Mouse (Mus musculus) hindbrain, embryonic 14.5 days (tissue): ENCODE results near the gene Gm17720. TPM values are rescaled to one million over a fixed set of nuclear protein-coding genes. Genes with fewer than 3 reads are reported as not detected.
"Not testable (repeated sequence)": the region's sequence is repeated elsewhere in the genome, so short reads cannot be mapped to it uniquely, and the experiment has no call there.

Experiments
- ATAC-seq: fragments of 200-750 bp; cut with Nextera tagmentation; 2 replicates; pipeline ENCODE4 v1.8.0; 2017; ENCODE audit warnings: moderate number of reproducible peaks, mild to moderate bottlenecking, moderate TSS enrichment, moderate library complexity; ENCODE audit not compliant: low FRiP score
- DNase-seq: peaks from one replicate; pipeline ENCODE4 v3.0.0-alpha.2; 2015; ENCODE audit warnings: low spot score
- H3K27ac ChIP-seq: fragments of 300-500 bp; sonication (generic); 2 replicates; pipeline ENCODE4 v1.5.1; 2014; ENCODE audit warnings: mild to moderate bottlenecking, moderate library complexity
- H3K27me3 ChIP-seq: fragments of 300-500 bp; sonication (generic); 2 replicates; pipeline ENCODE4 v1.6.1; 2014; ENCODE audit warnings: mild to moderate bottlenecking, low read length, mixed read lengths; ENCODE audit not compliant: control insufficient read depth, insufficient read depth
- H3K36me3 ChIP-seq: fragments of 300-500 bp; sonication (generic); replicated peaks from 2 replicates; pipeline ENCODE4 v1.6.1; 2014; ENCODE audit not compliant: control insufficient read depth, insufficient read depth
- H3K4me1 ChIP-seq: fragments of 300-500 bp; sonication (generic); replicated peaks from 2 replicates; pipeline ENCODE4 v1.6.1; 2014; ENCODE audit warnings: antibody characterized with exemption, low read length, mixed read lengths; ENCODE audit not compliant: control insufficient read depth, insufficient read depth
- H3K4me2 ChIP-seq: fragments of 300-500 bp; sonication (generic); replicated peaks from 2 replicates; pipeline ENCODE4 v1.6.1; 2014; ENCODE audit warnings: mild to moderate bottlenecking, moderate library complexity
- H3K4me3 ChIP-seq: fragments of 300-500 bp; sonication (generic); replicated peaks from 2 replicates; pipeline ENCODE4 v1.5.1; 2014; ENCODE audit warnings: mild to moderate bottlenecking, low read length
- H3K9ac ChIP-seq: fragments of 300-500 bp; sonication (generic); 2 replicates; pipeline ENCODE4 v1.6.1; 2014
- H3K9me3 ChIP-seq: fragments of 300-500 bp; sonication (generic); 2 replicates; pipeline ENCODE4 v1.6.1; 2016; ENCODE audit warnings: low read length; ENCODE audit not compliant: control insufficient read depth
- WGBS: fragments of 180-500 bp; shearing (Covaris S2); extraction: QIAGEN DNeasy Blood & Tissue Kit; methylation state at CpG from one replicate; pipeline ENCODE4 v1.1.7; 2014; 5-methylcytosine and 5-hydroxymethylcytosine counted together
- polyA plus RNA-seq: library from polyadenylated mRNA; unstranded; fragments of >200 nt; fragmentation: Nextera tagmentation; extraction: Ambion mirVana; gene quantifications from 2 replicates; pipeline ENCODE4 v1.2.1, GENCODE M21; 2014

The Gm17720 gene
- polyA plus RNA-seq, 1 experiment from 2014 or later, result not detected

GRCm38 (mm10) chr8:110058207-110058606, 44.3 kb downstream of the Gm17720 start:
- H3K4me1 ChIP-seq, result no peaks in the 10 kb centered on the region
- no peak overlapping the region for H3K27ac ChIP-seq
- H3K4me3 ChIP-seq, result no peak overlapping the region
- no peaks in the 10 kb centered on the region for H3K36me3 ChIP-seq
- WGBS, result 69% methylated on average over 8 of the region's 8 CpGs
- ATAC-seq, result no peak
- H3K9me3 ChIP-seq, result no peaks in the 10 kb centered on the region
- DNase-seq, result no peak
- H3K9ac ChIP-seq, result no peak overlapping the region
- no peak overlapping the region for H3K4me2 ChIP-seq
- H3K27me3 ChIP-seq, result no peaks in the 10 kb centered on the region

GRCm38 (mm10) chr8:110051208-110051607, 51.3 kb downstream of the Gm17720 start:
- no peak overlapping the region for H3K4me2 ChIP-seq
- ATAC-seq, result no peak

GRCm38 (mm10) chr8:110040509-110040908, 62.0 kb downstream of the Gm17720 start:
- no peak overlapping the region for H3K27ac ChIP-seq
- no peak overlapping the region for H3K9ac ChIP-seq
- H3K4me2 ChIP-seq, result no peak overlapping the region
- no peaks in the 10 kb centered on the region for H3K4me1 ChIP-seq
- H3K9me3 ChIP-seq, result no peaks in the 10 kb centered on the region
- no peak overlapping the region for H3K4me3 ChIP-seq
- H3K36me3 ChIP-seq, result no peaks in the 10 kb centered on the region
- WGBS, result 89% methylated on average over 4 of the region's 4 CpGs
- DNase-seq (no peak), ATAC-seq (no peak)
- no peaks in the 10 kb centered on the region for H3K27me3 ChIP-seq

More at GRCm38 (mm10) chr8:110051208-110051607, 51.3 kb downstream of the Gm17720 start:
- no peaks in the 10 kb centered on the region for H3K9me3 ChIP-seq
- H3K4me3 ChIP-seq, result no peak overlapping the region
- no peaks in the 10 kb centered on the region for H3K36me3 ChIP-seq
- 83% methylated on average over 6 of the region's 6 CpGs for WGBS
- H3K9ac ChIP-seq, result no peak overlapping the region
- H3K27me3 ChIP-seq, result no peaks in the 10 kb centered on the region
- no peaks in the 10 kb centered on the region for H3K4me1 ChIP-seq
- no peak for DNase-seq
- H3K27ac ChIP-seq, result no peak overlapping the region

GRCm38 (mm10) chr8:110039659-110040058, 62.9 kb downstream of the Gm17720 start, which contains the start of gene Chst4:
TSS of gene Chst4 (minus strand) at chr8:110039740.
- no peaks in the 10 kb centered on the region for H3K27me3 ChIP-seq
- no peak within 1 kb of the TSS for H3K4me2 ChIP-seq
- DNase-seq, result no peak
- no peak within 1 kb of the TSS for H3K9ac ChIP-seq
- H3K4me3 ChIP-seq, result no peak within 1 kb of the TSS
- H3K9me3 ChIP-seq, result no peaks in the 10 kb centered on the region
- H3K4me1 ChIP-seq, result no peaks in the 10 kb centered on the region
- ATAC-seq, result no peak
- H3K36me3 ChIP-seq, result no peaks in the 10 kb centered on the region
- 77% methylated on average over 5 of the region's 5 CpGs for WGBS
- H3K27ac ChIP-seq, result no peak within 1 kb of the TSS

GRCm38 (mm10) chr8:110039216-110039615, 63.3 kb downstream of the Gm17720 start:
- Histone ChIP-seq H3K9me3 (no peaks in the 10 kb centered on the region), H3K4me2 (no peak overlapping the region)
- ATAC-seq, result no peak

GRCm38 (mm10) chr8:110036156-110036555, 66.4 kb downstream of the Gm17720 start:
- H3K4me2 ChIP-seq, result no peak overlapping the region
- DNase-seq (no peak), ATAC-seq (no peak)
- H3K9ac ChIP-seq, result no peak overlapping the region
- H3K4me1 ChIP-seq, result no peaks in the 10 kb centered on the region
- no peak overlapping the region for H3K27ac ChIP-seq
- H3K4me3 ChIP-seq, result no peak overlapping the region
- H3K36me3 ChIP-seq, result no peaks in the 10 kb centered on the region
- no peaks in the 10 kb centered on the region for H3K9me3 ChIP-seq
- H3K27me3 ChIP-seq, result no peaks in the 10 kb centered on the region
- WGBS, result 67% methylated on average over 2 of the region's 2 CpGs

More at GRCm38 (mm10) chr8:110039216-110039615, 63.3 kb downstream of the Gm17720 start:
- no peak for DNase-seq
- Histone ChIP-seq H3K27me3 (no peaks in the 10 kb centered on the region), H3K9ac (no peak overlapping the region), H3K4me3 (no peak overlapping the region), H3K27ac (no peak overlapping the region), H3K36me3 (no peaks in the 10 kb centered on the region), H3K4me1 (no peaks in the 10 kb centered on the region)
- 41% methylated on average over 7 of the region's 7 CpGs for WGBS

GRCm38 (mm10) chr8:110034331-110034730, 68.2 kb downstream of the Gm17720 start:
- ATAC-seq (no peak), DNase-seq (no peak)
- no peaks in the 10 kb centered on the region for H3K27me3 ChIP-seq
- H3K36me3 ChIP-seq, result no peaks in the 10 kb centered on the region
- no peak overlapping the region for H3K4me3 ChIP-seq
- no peak overlapping the region for H3K9ac ChIP-seq
- no peaks in the 10 kb centered on the region for H3K4me1 ChIP-seq
- H3K27ac ChIP-seq, result no peak overlapping the region
- no peaks in the 10 kb centered on the region for H3K9me3 ChIP-seq
- WGBS, result 53% methylated on average over 4 of the region's 4 CpGs
- H3K4me2 ChIP-seq, result no peak overlapping the region

- not testable (repeated sequence) for H3K27ac ChIP-seq, H3K4me1 ChIP-seq, DNase-seq, H3K9ac ChIP-seq, H3K27me3 ChIP-seq, H3K4me3 ChIP-seq, H3K9me3 ChIP-seq, ATAC-seq, H3K4me2 ChIP-seq, H3K36me3 ChIP-seq
- WGBS, result 34% methylated on average over 8 of the region's 8 CpGs
Observed at GRCm38 (mm10) chr8:110033771-110034170, 68.8 kb downstream of the Gm17720 start.
